Mouse (Mus musculus) heart, postnatal 36 days (tissue): Measurements from ENCODE around the gene Mrps23. TPM values are rescaled to one million over a fixed set of nuclear protein-coding genes. Genes with fewer than 3 reads are reported as not detected.
A peak's percentile ranks its signal among the peaks of the same experiment; 100 is the strongest.

Source experiments
- DNase-seq, 2 experiments: peaks; one replicate each; pipeline ENCODE4 v3.0.0; 2021 to 2022
- intact Hi-C: fragments of 180-260 bp; cut with DNase I; formaldehyde crosslinking; loops from one replicate; pipeline ENCODE4 v1.15.1; 2025
- total RNA-seq, 2 experiments: library from RNA; stranded (reverse); gene quantifications; 2 replicates each; pipeline ENCODE4 v1.2.3; 2021

Gene Mrps23
- total RNA-seq: 100 to 1,000 TPM; 273 to 312 TPM

GRCm38 (mm10) chr11:88203712-88204532 lies at the start of gene Mrps23:
Gene Mrps23, plus strand, starts transcription at chr11:88204388.
- intact Hi-C loops: loop anchor here (2.0 to 10.0 kb wide), 2 partner anchors 217 to 469 kb away; partner anchors contain the start of genes Dynll2 and Supt4a
- DNase-seq: peak; percentile 90

- no peak for DNase-seq
- intact Hi-C loops: no loop called here
Observed at GRCm38 (mm10) chr11:88154500-88154899, 49.7 kb upstream of the Mrps23 start.

- DNase-seq: peak; percentile 52 to 65
- intact Hi-C loops: no loop called here
Observed at GRCm38 (mm10) chr11:88155451-88155850, 48.7 kb upstream of the Mrps23 start.

- intact Hi-C loops: no loop called here
- peak in 1 of 2 experiments; percentile 57 for DNase-seq
Observed at GRCm38 (mm10) chr11:88155998-88156397, 48.2 kb upstream of the Mrps23 start.

GRCm38 (mm10) chr11:88156403-88156802 lies 47.8 kb upstream of the Mrps23 start:
- intact Hi-C loops: no loop called here

GRCm38 (mm10) chr11:88158842-88159246 lies 45.3 kb upstream of the Mrps23 start:
- intact Hi-C loops: no loop called here
- DNase-seq: peak; percentile 74 to 85

More at GRCm38 (mm10) chr11:88156403-88156802, 47.8 kb upstream of the Mrps23 start:
- DNase-seq: no peak

- peak; percentile 50 to 56 for DNase-seq
- intact Hi-C loops: no loop called here
Observed at GRCm38 (mm10) chr11:88159389-88159788, 44.8 kb upstream of the Mrps23 start.

GRCm38 (mm10) chr11:88160316-88160715 lies 43.9 kb upstream of the Mrps23 start:
- intact Hi-C loops: loop anchor here (2.0 to 5.0 kb wide), 2 partner anchors 37 to 42 kb away; no protein-coding TSS in a partner anchor
- no peak for DNase-seq

- peak; percentile 68 to 75 for DNase-seq
- intact Hi-C loops: loop anchor here (2.0 to 5.0 kb wide), 2 partner anchors 36 to 42 kb away; no protein-coding TSS in a partner anchor
Observed at GRCm38 (mm10) chr11:88161051-88161581, 43.1 kb upstream of the Mrps23 start.

- peak; percentile 90 to 91 for DNase-seq
- intact Hi-C loops: loop anchor here (2.0 to 5.0 kb wide), 5 partner anchors 35 to 101 kb away; partner anchors contain the start of genes Cuedc1 and Vezf1
Observed at GRCm38 (mm10) chr11:88161651-88162362, 42.4 kb upstream of the Mrps23 start.

GRCm38 (mm10) chr11:88162740-88163139 lies 41.4 kb upstream of the Mrps23 start:
- no peak for DNase-seq
- intact Hi-C loops: loop anchor here (2.0 to 5.0 kb wide), 4 partner anchors 35 to 102 kb away; partner anchors contain the start of genes Cuedc1 and Vezf1

- DNase-seq: no peak
- intact Hi-C loops: loop anchor here (2.0 to 5.0 kb wide), 2 partner anchors 17 to 33 kb away; no protein-coding TSS in a partner anchor
Observed at GRCm38 (mm10) chr11:88164213-88164723, 39.9 kb upstream of the Mrps23 start.

- DNase-seq: peak; percentile 80 to 83
- intact Hi-C loops: loop anchor here (2.0 to 5.0 kb wide), 2 partner anchors 16 to 32 kb away; no protein-coding TSS in a partner anchor
Observed at GRCm38 (mm10) chr11:88164801-88165377, 39.3 kb upstream of the Mrps23 start.

GRCm38 (mm10) chr11:88165683-88166364 lies 38.4 kb upstream of the Mrps23 start:
- intact Hi-C loops: loop anchor here (2.0 kb wide), 1 partner anchor 15 kb away; no protein-coding TSS in a partner anchor
- DNase-seq: peak in 1 of 2 experiments; percentile 58

GRCm38 (mm10) chr11:88166471-88166870 lies 37.7 kb upstream of the Mrps23 start:
- intact Hi-C loops: no loop called here

GRCm38 (mm10) chr11:88168611-88169010 lies 35.6 kb upstream of the Mrps23 start:
- intact Hi-C loops: no loop called here
- no peak for DNase-seq

More at GRCm38 (mm10) chr11:88166471-88166870, 37.7 kb upstream of the Mrps23 start:
- DNase-seq: no peak

GRCm38 (mm10) chr11:88169531-88170040 lies 34.6 kb upstream of the Mrps23 start:
- intact Hi-C loops: no loop called here
- no peak for DNase-seq

- no peak for DNase-seq
- intact Hi-C loops: no loop called here
Observed at GRCm38 (mm10) chr11:88170606-88171005, 33.6 kb upstream of the Mrps23 start.

GRCm38 (mm10) chr11:88171876-88172442 lies 32.2 kb upstream of the Mrps23 start:
- DNase-seq: no peak
- intact Hi-C loops: no loop called here
